Mouse (Mus musculus): ENCODE measurements around the gene Uqcrfs1. TPM values are rescaled to one million over a fixed set of nuclear protein-coding genes. Genes with fewer than 3 reads are reported as not detected.

The Uqcrfs1 gene
- 277 and 289 TPM in 2 replicates for polyA plus RNA-seq (2015; fragmentation: Nextera tagmentation; extraction: Ambion mirVana)

- under 1% methylated on average over 82 of the region's 82 CpGs for WGBS
These were observed at the start of gene Uqcrfs1 for GRCm38 (mm10) chr13:30544856-30545604. Uqcrfs1 (minus strand) TSS chr13:30545362.

GRCm38 (mm10) chr13:30585786-30586185, 40.6 kb upstream of the Uqcrfs1 start:
- Histone ChIP-seq H3K9ac (no peak overlapping the region), H3K4me2 (no peak overlapping the region), H3K27ac (replicated peaks) (no peak overlapping the region), H3K36me3 (no peaks in the 10 kb centered on the region), H3K27me3 (no peaks in the 10 kb centered on the region), H3K4me1 (replicated peaks) (no peaks in the 10 kb centered on the region), H3K4me3 (no peak overlapping the region), H3K9me3 (no peaks in the 10 kb centered on the region)
- 87% methylated on average over 3 of the region's 3 CpGs for WGBS
- ATAC-seq (ENCODE audit: low read depth) = no peak

More at GRCm38 (mm10) chr13:30544856-30545604, at the start of gene Uqcrfs1:
- Histone ChIP-seq H3K36me3 (peaks cover 8% of the 10 kb centered on the region), H3K27me3 (no peaks in the 10 kb centered on the region; the same call in 1 of the 2 replicates), H3K9me3 (no peaks in the 10 kb centered on the region), H3K4me1 (replicated peaks) (peaks cover 23% of the 10 kb centered on the region), H3K4me3 (peak within 1 kb of the TSS; percentile 100), H3K9ac (peak within 1 kb of the TSS; percentile 97), H3K4me2 (peak within 1 kb of the TSS; percentile 75), H3K27ac (replicated peaks) (peak within 1 kb of the TSS; percentile 84)
- peak; percentile 100 for ATAC-seq (ENCODE audit: low read depth)

GRCm38 (mm10) chr13:30582541-30582940, 37.4 kb upstream of the Uqcrfs1 start:
- no peaks in the 10 kb centered on the region for H3K4me1 ChIP-seq (replicated peaks)
- H3K4me2 ChIP-seq = no peak overlapping the region
- H3K27me3 ChIP-seq = no peaks in the 10 kb centered on the region
- H3K27ac ChIP-seq (replicated peaks) = no peak overlapping the region
- no peaks in the 10 kb centered on the region for H3K36me3 ChIP-seq
- no peak overlapping the region for H3K4me3 ChIP-seq
- H3K9ac ChIP-seq = no peak overlapping the region
- 80% methylated on average over 2 of the region's 2 CpGs for WGBS
- ATAC-seq (ENCODE audit: low read depth) = no peak
- H3K9me3 ChIP-seq = no peaks in the 10 kb centered on the region

GRCm38 (mm10) chr13:30578806-30579205, 33.6 kb upstream of the Uqcrfs1 start:
- Histone ChIP-seq H3K4me1 (replicated peaks) (no peaks in the 10 kb centered on the region), H3K27me3 (no peaks in the 10 kb centered on the region), H3K9ac (no peak overlapping the region), H3K4me3 (no peak overlapping the region), H3K4me2 (no peak overlapping the region), H3K27ac (replicated peaks) (no peak overlapping the region), H3K9me3 (no peaks in the 10 kb centered on the region), H3K36me3 (no peaks in the 10 kb centered on the region)
- 89% methylated on average over 2 of the region's 2 CpGs for WGBS
- no peak for ATAC-seq (ENCODE audit: low read depth)

GRCm38 (mm10) chr13:30576819-30577218, 31.7 kb upstream of the Uqcrfs1 start:
- Histone ChIP-seq H3K27ac (replicated peaks) (no peak overlapping the region), H3K4me1 (replicated peaks) (no peaks in the 10 kb centered on the region), H3K9ac (no peak overlapping the region), H3K27me3 (no peaks in the 10 kb centered on the region), H3K36me3 (no peaks in the 10 kb centered on the region), H3K9me3 (no peaks in the 10 kb centered on the region), H3K4me3 (no peak overlapping the region), H3K4me2 (no peak overlapping the region)
- ATAC-seq (ENCODE audit: low read depth) = no peak
- 64% methylated on average over 2 of the region's 2 CpGs for WGBS

- H3K36me3 ChIP-seq = no peaks in the 10 kb centered on the region
- H3K27me3 ChIP-seq = no peaks in the 10 kb centered on the region
- no peak overlapping the region for H3K4me2 ChIP-seq
- no peak overlapping the region for H3K27ac ChIP-seq (replicated peaks)
- no peak overlapping the region for H3K4me3 ChIP-seq
- no peak overlapping the region for H3K9ac ChIP-seq
- no peaks in the 10 kb centered on the region for H3K4me1 ChIP-seq (replicated peaks)
- no peaks in the 10 kb centered on the region for H3K9me3 ChIP-seq
- ATAC-seq (ENCODE audit: low read depth) = no peak
- WGBS = 79% methylated on average over 4 of the region's 4 CpGs
These were observed 27.8 kb upstream of the Uqcrfs1 start for GRCm38 (mm10) chr13:30572971-30573370.

- Histone ChIP-seq H3K36me3 (no peaks in the 10 kb centered on the region), H3K27ac (replicated peaks) (no peak overlapping the region), H3K4me2 (no peak overlapping the region), H3K27me3 (no peaks in the 10 kb centered on the region), H3K9ac (no peak overlapping the region), H3K4me1 (replicated peaks) (no peaks in the 10 kb centered on the region), H3K4me3 (no peak overlapping the region), H3K9me3 (no peaks in the 10 kb centered on the region)
- no peak for ATAC-seq (ENCODE audit: low read depth)
- 92% methylated on average over 1 of the region's 1 CpGs for WGBS
These were observed 25.0 kb upstream of the Uqcrfs1 start for GRCm38 (mm10) chr13:30570182-30570581.

GRCm38 (mm10) chr13:30567571-30567970, 22.4 kb upstream of the Uqcrfs1 start:
- H3K9ac ChIP-seq = no peak overlapping the region
- H3K4me1 ChIP-seq (replicated peaks) = no peaks in the 10 kb centered on the region
- 63% methylated on average over 7 of the region's 7 CpGs for WGBS
- H3K9me3 ChIP-seq = no peaks in the 10 kb centered on the region
- no peaks in the 10 kb centered on the region for H3K27me3 ChIP-seq
- H3K4me3 ChIP-seq = no peak overlapping the region
- no peak overlapping the region for H3K27ac ChIP-seq (replicated peaks)
- ATAC-seq (ENCODE audit: low read depth) = no peak
- no peak overlapping the region for H3K4me2 ChIP-seq
- H3K36me3 ChIP-seq = no peaks in the 10 kb centered on the region

GRCm38 (mm10) chr13:30566767-30567166, 21.6 kb upstream of the Uqcrfs1 start:
- no peaks in the 10 kb centered on the region for H3K27me3 ChIP-seq
- no peaks in the 10 kb centered on the region for H3K4me1 ChIP-seq (replicated peaks)
- WGBS = 69% methylated on average over 8 of the region's 8 CpGs
- no peaks in the 10 kb centered on the region for H3K36me3 ChIP-seq
- ATAC-seq (ENCODE audit: low read depth) = no peak
- no peak overlapping the region for H3K4me2 ChIP-seq
- no peak overlapping the region for H3K9ac ChIP-seq
- H3K9me3 ChIP-seq = no peaks in the 10 kb centered on the region
- no peak overlapping the region for H3K4me3 ChIP-seq
- H3K27ac ChIP-seq (replicated peaks) = no peak overlapping the region

GRCm38 (mm10) chr13:30560603-30561002, 15.4 kb upstream of the Uqcrfs1 start:
- no peaks in the 10 kb centered on the region for H3K9me3 ChIP-seq
- no peak overlapping the region for H3K9ac ChIP-seq
- 83% methylated on average over 1 of the region's 1 CpGs for WGBS
- H3K36me3 ChIP-seq = no peaks in the 10 kb centered on the region
- H3K27me3 ChIP-seq = no peaks in the 10 kb centered on the region
- no peaks in the 10 kb centered on the region for H3K4me1 ChIP-seq (replicated peaks)
- no peak for ATAC-seq (ENCODE audit: low read depth)
- H3K4me2 ChIP-seq = no peak overlapping the region
- no peak overlapping the region for H3K4me3 ChIP-seq
- no peak overlapping the region for H3K27ac ChIP-seq (replicated peaks)

GRCm38 (mm10) chr13:30560052-30560451, 14.9 kb upstream of the Uqcrfs1 start:
- Histone ChIP-seq H3K4me1 (replicated peaks) (no peaks in the 10 kb centered on the region), H3K27ac (replicated peaks) (no peak overlapping the region), H3K4me3 (no peak overlapping the region), H3K9ac (no peak overlapping the region), H3K4me2 (no peak overlapping the region), H3K36me3 (no peaks in the 10 kb centered on the region), H3K27me3 (no peaks in the 10 kb centered on the region), H3K9me3 (no peaks in the 10 kb centered on the region)
- 89% methylated on average over 5 of the region's 5 CpGs for WGBS
- no peak for ATAC-seq (ENCODE audit: low read depth)

GRCm38 (mm10) chr13:30557751-30558150, 12.6 kb upstream of the Uqcrfs1 start:
- H3K9me3 ChIP-seq = no peaks in the 10 kb centered on the region
- 85% methylated on average over 2 of the region's 2 CpGs for WGBS
- no peaks in the 10 kb centered on the region for H3K4me1 ChIP-seq (replicated peaks)
- no peaks in the 10 kb centered on the region for H3K27me3 ChIP-seq
- no peak overlapping the region for H3K4me2 ChIP-seq
- no peak overlapping the region for H3K27ac ChIP-seq (replicated peaks)
- no peak overlapping the region for H3K4me3 ChIP-seq
- no peak overlapping the region for H3K9ac ChIP-seq
- no peak for ATAC-seq (ENCODE audit: low read depth)
- no peaks in the 10 kb centered on the region for H3K36me3 ChIP-seq

Measured in neural tube, embryonic 13.5 days (tissue).